Mouse (Mus musculus): Measurements from ENCODE around the gene Cd36.
"Not testable (repeated sequence)": the region's sequence is repeated elsewhere in the genome, so short reads cannot be mapped to it uniquely, and the experiment has no call there.

The Cd36 gene

DNA sequence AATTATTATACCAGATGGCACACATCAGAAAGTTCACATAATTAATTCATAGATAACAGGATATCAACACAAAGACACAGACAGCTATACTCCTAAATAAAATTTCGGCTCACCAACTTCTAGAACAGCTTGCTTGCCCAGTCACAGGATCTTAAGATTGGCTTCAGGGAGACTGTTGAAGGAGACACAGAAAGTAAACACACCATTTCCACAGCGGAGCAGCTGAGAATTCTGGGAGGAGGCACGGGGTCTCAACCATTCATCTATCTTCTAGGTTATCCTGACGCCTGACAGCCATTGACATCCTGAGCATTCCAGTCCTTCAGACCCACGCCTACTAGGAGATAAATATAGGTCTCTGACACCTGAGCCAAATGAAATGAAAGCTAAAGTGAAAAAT, at the start of gene Cd36:
TSS of gene Cd36 (minus strand) at position 204 of the 400 bp plus-strand sequence.
- DNase-seq (ENCODE audit: low spot score), result no peak

DNA sequence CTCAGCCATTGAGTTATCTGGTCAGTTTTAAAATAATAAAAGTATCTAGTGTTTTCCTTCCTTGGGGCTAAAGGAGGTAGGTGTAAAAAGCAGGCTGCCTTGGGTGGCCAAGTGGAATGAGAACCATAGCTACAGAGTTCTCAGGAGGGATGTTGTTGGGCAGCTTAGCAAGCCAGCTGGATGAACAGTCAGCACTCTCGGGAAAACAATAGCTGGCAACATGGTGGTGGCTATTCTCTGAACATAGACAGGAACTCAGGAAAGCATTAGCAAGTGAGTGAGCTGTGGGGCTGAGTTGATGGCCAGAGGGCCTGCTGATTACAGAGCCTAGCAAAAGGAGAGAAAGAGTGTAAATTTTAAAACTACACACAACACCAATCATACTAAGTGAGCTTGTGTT, 45.9 kb upstream of the Cd36 start:
- no peak for DNase-seq (ENCODE audit: low spot score)

DNA sequence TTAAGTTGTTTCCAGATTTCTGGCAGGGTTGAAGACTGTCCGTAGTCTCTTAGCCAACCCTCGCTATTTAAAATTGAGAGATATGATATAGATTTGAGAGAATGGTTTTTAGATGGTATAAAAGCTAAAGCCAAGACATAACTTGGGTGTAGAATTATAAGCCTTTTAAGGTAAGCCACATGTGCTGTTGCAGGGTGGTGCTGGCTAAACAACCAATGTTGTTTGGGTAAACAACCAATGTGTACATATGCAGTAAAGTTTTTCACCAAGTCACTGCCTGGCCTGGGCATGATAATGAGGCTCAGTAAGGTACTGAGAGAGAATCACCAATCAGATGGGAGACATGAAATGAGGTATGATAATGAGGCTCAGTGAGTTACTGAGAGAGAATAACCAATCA, 43.0 kb upstream of the Cd36 start:
- DNase-seq (ENCODE audit: low spot score), result not testable (repeated sequence)

DNA sequence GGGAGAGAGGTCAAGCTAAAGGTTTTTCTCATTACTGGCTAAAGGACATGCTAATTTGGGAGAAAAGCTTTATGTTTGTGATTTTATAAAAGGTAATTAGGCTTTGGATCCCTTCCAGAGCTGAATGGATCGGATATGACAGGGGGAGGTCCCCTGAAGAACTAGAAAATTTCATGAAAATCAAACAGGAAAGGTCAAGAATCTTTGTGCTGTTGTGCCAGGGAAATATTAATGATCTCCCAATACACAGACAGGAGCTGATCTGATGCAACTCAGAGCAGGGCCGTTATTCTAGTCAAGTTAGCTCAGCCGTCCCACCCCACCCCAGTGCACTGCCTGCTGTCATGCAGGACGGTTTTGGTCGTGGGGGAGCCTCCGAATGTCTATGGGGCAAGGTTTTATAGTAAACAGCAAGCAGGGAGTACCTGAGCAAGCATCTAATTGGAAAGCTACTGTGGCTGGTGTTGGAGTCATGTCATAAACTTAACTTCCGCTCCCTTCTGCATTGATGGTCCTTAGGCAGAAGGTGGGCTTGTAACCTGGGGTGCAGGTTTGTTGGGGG, 40.5 kb upstream of the Cd36 start:
- no peak for DNase-seq (ENCODE audit: low spot score)

DNA sequence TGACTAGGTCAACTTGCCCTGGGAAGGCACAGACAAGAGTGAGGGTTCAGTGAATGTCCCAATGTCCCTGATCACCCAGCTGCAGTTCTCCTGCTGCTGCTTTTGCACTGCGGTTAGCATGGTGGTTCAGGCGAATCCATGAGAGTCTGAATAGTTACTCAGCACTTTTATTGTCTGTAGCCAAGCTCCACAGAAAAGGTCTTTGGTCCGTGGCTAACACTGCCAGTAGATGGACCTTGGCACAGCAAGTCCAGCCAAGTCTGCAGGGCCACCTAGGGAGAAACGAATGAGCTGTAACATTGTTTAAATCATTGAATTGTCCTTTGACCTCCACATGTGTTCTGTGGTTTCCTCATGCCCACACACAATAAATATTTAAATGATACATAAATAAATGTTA, 39.9 kb upstream of the Cd36 start:
- DNase-seq (ENCODE audit: low spot score), result no peak

DNA sequence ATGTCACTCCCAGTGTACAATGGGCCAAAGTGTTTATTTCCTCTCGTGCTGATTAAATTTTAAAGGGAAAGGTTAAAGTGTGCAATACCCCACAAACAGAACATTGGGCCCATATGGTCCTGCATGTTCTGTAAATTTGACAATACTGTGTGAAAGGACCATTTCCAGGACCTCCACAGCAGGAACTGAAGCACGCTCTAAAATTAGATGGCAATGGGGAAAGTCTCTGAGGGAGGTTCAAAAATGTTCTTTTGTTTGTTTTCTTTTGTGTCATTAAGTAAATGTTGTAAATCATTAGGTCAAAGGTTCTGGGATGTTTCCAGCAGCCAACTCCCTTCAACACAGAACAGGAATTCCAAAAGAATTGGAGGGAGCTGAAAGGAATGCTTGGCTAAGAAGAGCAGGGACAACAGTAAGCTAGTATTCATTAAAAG, 35.5 kb upstream of the Cd36 start:
- no peak for DNase-seq (ENCODE audit: low spot score)

DNA sequence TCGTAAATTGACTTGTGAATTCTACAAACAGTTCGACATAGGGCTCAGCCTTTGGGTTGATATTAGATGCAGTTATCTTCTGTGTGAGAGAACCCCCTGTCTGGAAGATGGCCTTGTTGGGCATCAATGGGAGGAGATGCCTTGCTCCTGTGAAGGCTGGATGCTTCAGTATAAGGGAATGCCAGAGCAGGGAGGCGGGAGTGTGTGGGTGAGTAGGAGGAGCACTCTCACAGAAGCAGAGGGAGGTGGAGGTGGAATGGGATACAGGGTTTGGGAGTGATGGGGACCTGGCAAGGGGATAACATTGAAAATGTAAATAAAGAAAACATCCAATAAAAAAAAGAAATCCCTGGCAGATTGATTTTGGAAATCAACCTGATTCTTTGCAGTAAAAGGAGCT, 35.0 kb upstream of the Cd36 start:
- DNase-seq (ENCODE audit: low spot score), result no peak

DNA sequence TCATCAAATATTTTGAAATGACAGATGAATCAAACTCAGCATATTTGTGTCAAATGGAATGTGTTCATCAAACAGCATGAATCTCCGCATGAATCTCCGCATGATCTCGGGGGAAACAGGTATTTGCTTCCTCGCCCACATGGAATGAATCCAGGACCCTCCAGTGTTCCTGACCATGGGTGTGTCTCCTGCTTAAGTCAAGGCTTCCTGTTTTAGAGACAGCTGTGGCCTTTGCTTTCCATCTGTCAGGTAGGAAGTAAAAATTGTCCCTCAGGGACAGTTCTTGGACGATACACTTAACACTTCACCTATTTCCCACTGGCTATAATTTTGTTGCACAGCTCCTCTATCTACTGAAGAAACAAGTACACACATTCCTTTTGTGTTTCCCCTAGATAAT, 30.4 kb upstream of the Cd36 start:
- DNase-seq (ENCODE audit: low spot score), result no peak

DNA sequence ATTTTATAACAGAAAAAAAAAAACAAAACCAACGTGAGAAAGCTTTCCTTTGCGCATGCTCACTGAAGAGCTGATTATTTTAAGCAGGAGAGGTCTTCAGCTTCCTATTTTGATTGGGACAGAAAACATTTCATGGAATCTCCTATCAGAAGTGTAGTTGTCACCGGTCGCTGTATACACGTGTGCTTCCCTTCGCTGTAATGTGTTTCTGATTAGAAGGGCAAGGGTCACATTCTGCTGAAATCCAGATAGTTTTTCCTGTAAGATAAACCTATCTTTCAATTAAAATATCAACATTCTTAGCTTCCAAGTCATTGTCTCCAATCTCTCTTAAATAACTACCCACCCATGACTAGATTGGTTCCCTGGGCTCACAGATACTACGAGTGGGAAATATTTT, 16.2 kb upstream of the Cd36 start:
- DNase-seq (ENCODE audit: low spot score), result no peak

DNA sequence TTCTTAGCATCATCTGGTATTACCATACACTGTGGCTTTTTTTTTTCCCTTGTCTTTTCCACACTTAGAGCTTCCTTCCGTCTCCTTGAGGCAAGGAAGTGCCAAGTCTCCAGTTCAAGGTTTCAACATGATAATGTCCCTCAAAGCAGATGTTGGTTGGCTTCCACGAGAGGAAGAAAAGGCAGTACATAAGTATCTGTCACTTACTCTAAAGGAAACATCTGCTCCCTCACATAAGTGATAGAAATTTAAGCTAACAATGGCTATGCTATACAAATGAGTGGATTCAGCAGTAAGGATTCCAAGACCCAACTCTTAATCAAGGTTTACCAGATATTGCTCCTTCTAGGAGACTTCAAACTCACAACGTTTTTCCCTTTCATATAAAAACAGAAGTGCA, 10.3 kb upstream of the Cd36 start:
- no peak for DNase-seq (ENCODE audit: low spot score)

DNA sequence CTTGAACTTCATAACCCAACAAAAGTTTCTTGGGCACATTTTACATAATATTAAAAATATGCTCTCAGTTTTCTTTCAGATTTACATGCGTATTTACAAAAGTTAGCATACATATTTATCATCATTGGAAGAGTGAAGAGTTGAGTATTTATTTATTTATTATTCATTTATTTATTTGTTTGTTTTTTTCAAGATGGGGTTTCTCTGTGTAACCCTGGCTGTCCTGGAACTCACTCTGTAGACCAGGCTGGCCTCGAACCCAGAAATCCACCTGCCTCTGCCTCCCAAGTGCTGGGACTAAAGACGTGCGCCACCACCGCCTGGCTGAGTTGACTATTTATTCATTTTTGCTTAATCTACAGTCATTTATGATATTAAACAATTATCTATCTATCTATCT, 9.0 kb upstream of the Cd36 start:
- DNase-seq (ENCODE audit: low spot score), result not testable (repeated sequence)

DNA sequence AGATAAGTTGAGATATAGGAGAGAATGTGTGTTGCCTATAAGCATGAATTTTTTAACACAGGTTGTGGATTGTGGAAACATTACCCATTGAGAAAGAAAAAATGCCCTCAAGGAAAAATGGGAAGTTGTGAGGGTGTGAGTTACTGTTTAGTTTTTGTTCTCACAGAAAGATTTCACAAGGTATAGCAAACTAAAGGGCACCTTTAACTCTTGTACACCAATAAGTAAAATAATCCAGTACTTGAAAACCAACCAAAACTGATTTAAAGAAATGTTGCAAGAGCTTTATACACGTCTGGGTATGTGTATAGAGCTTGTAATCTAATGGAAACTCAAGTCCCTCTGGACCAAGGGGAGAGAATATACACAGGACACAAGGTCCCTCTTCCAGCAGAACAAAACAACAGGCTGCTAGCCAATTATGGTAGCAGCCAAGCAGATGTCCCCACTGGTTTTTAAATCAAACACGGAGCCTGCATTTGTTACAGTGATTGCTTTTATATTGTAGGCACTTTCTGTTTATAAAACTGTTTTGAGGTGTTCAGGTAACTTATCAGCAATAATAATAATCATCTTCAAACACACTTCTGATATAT, 5.1 kb upstream of the Cd36 start:
- no peak for DNase-seq (ENCODE audit: low spot score)

DNA sequence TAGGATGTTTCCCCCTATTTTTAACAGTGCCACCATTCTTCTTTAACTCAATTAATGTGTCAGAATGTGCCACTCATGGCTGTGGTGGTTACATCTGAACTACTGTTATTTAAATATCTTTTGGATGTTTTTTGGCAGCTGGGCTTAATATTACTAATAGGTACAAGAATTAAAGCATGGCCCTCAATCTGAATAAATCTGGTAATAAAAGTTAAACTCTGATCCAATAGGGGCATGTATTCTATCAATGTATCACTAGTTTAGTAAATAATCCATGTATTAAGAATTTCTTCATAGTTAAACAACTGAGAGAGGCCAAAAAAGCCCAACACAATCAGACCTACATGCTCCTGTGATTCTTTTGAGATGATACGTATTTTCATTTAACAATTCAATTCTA, 690 bp upstream of the Cd36 start:
- no peak for DNase-seq (ENCODE audit: low spot score)

DNA sequence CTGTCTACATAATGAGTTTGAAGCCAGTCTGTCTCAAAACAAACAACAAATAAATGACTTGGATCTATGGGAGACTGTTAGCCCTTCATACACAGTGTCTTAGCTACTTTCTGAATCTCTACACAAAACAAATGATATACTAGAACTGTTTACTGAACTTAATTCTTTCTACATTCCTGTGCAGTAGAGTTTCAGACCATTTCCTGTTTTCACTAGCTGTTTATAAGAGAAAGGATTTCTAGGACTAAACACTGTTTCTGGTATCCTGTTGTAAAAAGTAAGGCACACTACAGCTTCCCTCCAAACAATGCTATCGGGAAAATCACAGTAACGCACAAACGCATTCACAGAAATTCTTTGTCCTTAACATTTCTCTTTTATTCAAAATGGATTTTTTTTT, 2.2 kb downstream of the Cd36 start:
- DNase-seq (ENCODE audit: low spot score), result no peak

DNA sequence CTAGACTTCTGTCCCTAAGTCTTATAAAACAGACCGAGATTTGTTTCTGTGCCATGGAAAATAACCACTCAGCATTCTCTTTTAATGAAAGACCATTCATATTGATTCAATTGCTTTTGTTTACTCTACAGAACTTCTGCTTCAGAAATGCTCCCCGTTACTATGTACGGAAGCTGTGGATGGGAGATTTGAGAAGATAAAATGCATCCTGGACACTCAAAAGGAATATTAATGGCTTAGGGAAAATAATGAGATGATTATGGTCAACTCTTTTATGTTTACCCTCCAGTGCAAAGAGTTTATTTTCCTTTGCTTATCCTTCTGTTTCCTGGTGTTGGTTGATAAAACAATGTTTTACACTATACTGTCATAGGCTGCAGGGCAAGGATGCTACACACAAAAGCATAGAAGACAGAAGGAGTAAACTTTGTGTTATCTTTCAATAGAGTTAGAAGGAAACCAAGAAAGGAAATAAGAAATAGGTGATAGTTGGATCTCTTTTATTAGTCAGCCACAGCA, 5.2 kb downstream of the Cd36 start:
- DNase-seq (ENCODE audit: low spot score), result no peak

DNA sequence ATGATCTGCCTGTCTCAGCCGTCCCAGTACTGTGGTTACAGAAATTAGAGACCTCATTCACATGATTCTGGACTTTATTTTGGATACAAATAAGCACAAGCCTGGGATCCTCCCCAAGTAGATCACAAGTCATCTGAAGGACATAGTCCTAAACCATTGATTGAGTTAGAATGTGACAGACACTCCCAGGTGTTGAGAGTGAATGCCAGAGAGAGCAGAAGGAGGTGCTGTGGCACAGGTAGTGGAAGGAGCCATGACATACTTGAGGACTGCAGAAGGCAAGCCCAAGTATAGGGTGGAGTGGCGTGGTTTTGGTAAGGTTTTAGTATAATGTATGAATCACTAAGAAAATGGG, 7.1 kb downstream of the Cd36 start:
- no peak for DNase-seq (ENCODE audit: low spot score)

DNA sequence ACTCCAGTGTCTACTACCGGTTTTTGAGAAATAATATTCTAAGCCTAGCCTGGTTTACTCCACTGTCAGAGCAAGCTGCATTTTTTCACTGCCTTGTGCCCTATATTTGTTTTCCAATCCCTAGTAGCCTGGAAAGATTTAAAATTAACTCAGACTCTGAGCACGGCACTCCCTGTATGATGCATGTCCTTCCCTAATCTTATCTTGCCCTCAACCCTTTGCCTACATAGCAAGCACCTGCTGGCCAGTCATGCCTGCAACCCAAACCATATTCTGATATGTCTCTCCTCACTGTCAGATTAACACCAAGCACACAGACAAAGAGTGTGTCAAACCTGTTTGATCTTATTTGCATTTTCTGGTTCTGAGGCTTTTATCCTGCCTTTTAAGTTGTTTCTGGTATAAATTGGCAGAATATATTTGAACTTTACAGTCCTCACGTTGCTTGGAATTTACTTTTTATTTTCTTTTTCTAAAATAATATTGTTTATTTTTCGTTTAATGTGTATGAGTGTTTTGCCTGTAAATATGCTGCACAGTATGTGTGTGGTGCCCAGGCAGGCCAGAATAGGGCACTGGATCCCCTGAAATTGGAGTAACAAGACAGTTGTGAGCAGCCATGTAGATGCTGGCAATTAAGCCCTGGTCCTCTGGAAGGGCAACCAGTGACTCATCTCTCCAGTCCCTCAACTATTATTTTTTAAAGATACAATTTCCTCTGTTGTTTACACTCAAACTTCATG, 7.6 kb downstream of the Cd36 start:
- no peak for DNase-seq (ENCODE audit: low spot score)

DNA sequence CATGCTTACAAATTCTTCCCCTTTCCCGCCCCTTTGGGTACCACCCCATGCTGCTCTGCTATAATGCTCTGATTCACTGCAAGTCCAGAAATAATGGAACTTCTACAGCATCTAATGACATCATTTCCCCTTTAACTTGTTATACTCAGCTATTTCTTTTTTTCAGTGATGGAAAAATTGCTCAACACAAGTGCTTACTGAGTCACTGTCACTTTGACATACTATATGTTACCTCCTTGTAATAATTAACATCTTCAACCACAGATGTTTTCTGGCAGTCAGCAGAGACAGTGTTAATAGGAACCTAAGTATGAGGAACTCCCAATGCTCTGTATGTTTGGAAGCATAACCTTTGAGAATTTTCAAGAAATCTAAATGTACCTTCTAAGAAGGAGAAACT, 8.7 kb downstream of the Cd36 start:
- no peak for DNase-seq (ENCODE audit: low spot score)

DNA sequence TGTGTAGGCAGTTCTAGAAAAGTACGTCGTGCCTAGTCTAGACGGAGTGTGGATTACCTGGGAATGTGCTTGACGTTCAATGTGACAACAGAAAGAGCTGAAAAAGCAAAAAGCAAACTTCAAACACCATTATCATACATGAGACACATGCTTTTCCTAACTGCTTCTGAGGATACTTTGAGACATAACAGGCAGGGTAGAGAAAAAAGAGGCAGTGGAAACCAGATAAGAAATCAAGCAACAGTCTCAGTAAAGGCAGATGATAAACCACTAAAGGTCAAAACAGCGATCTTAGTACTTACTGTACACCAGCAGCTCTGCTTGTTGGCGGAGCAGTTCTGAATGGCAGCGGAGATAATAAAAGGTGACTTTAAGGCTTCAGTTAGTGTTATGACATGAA, 11.6 kb downstream of the Cd36 start:
- no peak for DNase-seq (ENCODE audit: low spot score)

DNA sequence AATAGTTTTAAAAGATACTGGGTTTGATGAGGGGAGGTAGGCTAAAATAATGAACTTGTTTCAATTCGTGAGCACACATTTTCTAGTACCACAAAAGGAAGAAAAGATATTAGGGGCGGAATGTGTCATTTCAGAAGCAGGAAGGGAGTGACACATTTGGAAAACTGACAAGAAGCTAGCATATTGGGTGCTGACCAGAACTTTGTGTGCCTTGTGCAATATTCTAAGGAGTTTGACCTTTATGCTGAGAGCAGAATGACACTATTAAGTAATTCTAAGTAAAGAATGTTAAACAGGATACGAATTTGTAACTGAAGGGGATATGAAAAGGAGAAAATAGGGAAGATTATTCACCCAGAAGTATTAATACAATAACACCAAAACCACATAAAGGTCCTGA, 12.0 kb downstream of the Cd36 start:
- DNase-seq (ENCODE audit: low spot score), result no peak

DNA sequence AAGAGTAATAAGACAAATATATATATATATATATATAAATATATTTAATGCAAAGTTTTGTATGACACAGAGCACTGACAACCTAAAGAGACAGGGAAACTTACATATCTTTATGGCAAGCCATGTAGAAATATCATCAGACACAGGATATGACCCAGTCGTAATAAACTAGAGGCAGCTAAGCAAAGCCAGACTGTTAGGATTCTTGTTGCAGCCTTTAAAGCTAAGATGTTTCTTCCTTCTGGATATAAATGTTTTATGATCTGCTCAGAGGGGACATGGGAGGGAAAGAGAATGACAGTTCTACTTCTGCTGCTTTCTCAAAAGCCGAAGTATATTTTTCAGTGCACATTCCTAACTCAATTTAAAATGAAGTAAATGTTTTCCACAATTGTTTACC, 14.3 kb downstream of the Cd36 start:
- DNase-seq (ENCODE audit: low spot score), result no peak

DNA sequence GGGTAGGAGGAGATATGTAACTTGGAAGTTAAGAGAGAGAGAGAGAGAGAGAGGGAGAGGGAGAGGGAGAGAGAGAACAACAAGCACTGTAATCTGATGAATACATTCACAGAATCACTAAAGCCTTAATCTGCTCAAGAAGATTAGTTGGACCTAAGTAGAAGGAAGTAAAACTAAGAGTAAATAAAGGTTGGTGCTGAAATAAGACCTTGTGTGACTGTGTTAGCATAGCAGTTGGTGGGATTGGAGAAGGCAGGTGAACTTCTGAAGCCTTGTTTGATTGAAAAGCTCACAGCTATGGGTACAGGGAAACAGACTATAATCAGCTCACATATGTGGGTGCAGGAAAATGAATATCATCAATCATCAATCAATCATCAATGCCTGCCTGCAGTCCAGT, 23.2 kb downstream of the Cd36 start:
- DNase-seq (ENCODE audit: low spot score), result no peak

DNA sequence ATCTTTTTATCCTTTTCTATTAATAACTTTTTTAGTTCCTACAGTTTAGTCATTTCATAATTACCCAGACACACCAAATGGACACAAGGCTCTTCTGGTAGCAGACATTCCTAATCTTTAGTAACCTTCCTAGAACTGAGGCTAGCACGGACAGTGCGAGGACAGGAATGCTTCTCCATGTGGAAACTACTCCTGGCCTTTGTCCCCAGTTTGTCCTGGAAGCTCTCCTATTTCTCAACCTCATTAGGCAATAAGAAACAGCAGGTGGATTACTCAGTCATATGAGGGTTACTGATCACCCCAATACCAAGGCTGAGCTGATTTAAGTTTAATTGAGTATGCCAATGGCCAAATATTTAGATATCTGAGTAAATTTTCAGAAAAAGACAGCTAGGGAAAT, 25.5 kb downstream of the Cd36 start:
- DNase-seq (ENCODE audit: low spot score), result no peak

DNA sequence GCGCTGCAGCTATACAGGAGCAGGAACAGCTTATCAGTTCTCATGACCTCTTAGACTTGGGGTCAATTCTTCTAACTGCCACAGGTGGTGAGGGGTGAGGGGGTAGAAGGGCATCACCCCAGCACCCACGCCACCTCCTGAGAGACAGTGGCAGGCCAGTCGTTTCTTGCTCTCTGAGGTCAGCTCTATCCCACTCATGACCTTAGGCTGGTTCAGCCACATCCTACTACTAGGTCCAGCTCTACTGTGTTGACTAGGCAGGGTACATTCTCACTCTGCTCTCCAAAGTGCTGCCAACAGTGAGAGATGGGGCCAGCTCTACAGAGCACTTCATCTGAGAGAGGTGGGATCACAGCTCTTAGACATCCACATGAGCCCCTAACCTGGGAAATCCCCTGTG, 30.2 kb downstream of the Cd36 start:
- no peak for DNase-seq (ENCODE audit: low spot score)
